Mouse (Mus musculus) limb, embryonic 13.5 days (tissue): ENCODE results near the gene Zfyve21. TPM values are rescaled to one million over a fixed set of nuclear protein-coding genes. Genes with fewer than 3 reads are reported as not detected.

Experiments used
- ATAC-seq: fragments of 200-750 bp; cut with Nextera tagmentation; 2 replicates; pipeline ENCODE4 v1.8.0; 2017; ENCODE audit warnings: low read depth, moderate number of reproducible peaks, moderate TSS enrichment; ENCODE audit not compliant: low FRiP score
- H3K27ac ChIP-seq: fragments of 300-500 bp; sonication (generic); 2 replicates; pipeline ENCODE4 v1.5.1; 2015; ENCODE audit warnings: inconsistent platforms, mild to moderate bottlenecking, moderate library complexity
- H3K27me3 ChIP-seq: fragments of 300-500 bp; sonication (generic); 2 replicates; pipeline ENCODE4 v1.6.1; 2015; ENCODE audit warnings: mild to moderate bottlenecking, inconsistent platforms
- H3K36me3 ChIP-seq: fragments of 300-500 bp; sonication (generic); 2 replicates; pipeline ENCODE4 v1.6.1; 2015; ENCODE audit warnings: inconsistent platforms, mild to moderate bottlenecking, moderate library complexity
- H3K4me1 ChIP-seq: fragments of 300-500 bp; sonication (generic); 2 replicates; pipeline ENCODE4 v1.6.1; 2015; ENCODE audit warnings: inconsistent platforms
- H3K4me2 ChIP-seq: fragments of 300-500 bp; sonication (generic); replicated peaks from 2 replicates; pipeline ENCODE4 v1.6.1; 2015; ENCODE audit warnings: inconsistent platforms, mild to moderate bottlenecking, moderate library complexity
- H3K4me3 ChIP-seq: fragments of 300-500 bp; sonication (generic); 2 replicates; pipeline ENCODE4 v1.5.1; 2015; ENCODE audit warnings: moderate library complexity, mild to moderate bottlenecking, inconsistent platforms
- H3K9ac ChIP-seq: fragments of 300-500 bp; sonication (generic); 2 replicates; pipeline ENCODE4 v1.6.1; 2015; ENCODE audit warnings: mild to moderate bottlenecking, inconsistent platforms
- H3K9me3 ChIP-seq: fragments of 300-500 bp; sonication (generic); 2 replicates; pipeline ENCODE4 v1.6.1; 2016; ENCODE audit warnings: inconsistent platforms
- WGBS: fragments of 180-500 bp; shearing (Covaris S2); methylation state at CpG from one replicate; pipeline ENCODE4 v1.1.7; 2015; 5-methylcytosine and 5-hydroxymethylcytosine counted together
- polyA plus RNA-seq: library from polyadenylated mRNA; unstranded; fragments of >200 nt; fragmentation: Nextera tagmentation; extraction: Ambion mirVana; gene quantifications from 2 replicates; pipeline ENCODE4 v1.2.1, GENCODE M21; 2015

Zfyve21 gene
- polyA plus RNA-seq, 1 experiment from 2014 or later: 111 TPM

DNA sequence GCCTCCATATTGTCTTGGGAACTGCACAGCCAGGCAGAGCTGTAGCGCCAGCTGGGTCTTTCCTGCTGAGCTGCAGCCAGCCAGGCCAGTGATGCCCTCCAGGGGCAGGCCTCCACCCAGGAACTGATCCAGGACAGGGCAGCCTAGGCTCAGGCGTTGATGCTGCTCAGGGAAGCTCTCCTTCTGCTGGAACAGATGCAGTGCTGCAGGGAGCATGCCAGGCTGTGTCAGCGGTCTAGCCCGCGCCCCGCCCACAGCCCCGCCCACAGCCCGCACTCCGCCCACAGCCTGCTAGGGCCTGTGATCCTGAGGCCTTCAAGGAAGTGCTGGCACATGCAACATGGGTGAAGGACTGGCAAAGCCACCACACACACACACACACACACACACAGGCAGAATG is 4.2 kb upstream of the Zfyve21 start:
- Histone ChIP-seq H3K27ac (peak overlapping the region; percentile 40; the same call in 1 of the 2 replicates), H3K4me2 (peak overlapping the region; percentile 21; the same call in 1 of the 2 replicates), H3K4me3 (no peak overlapping the region), H3K4me1 (peaks cover 22% of the 10 kb centered on the region), H3K27me3 (no peaks in the 10 kb centered on the region), H3K36me3 (peaks cover 48% of the 10 kb centered on the region), H3K9me3 (no peaks in the 10 kb centered on the region), H3K9ac (peak overlapping the region; percentile 52)
- 3% methylated on average over 9 of the region's 9 CpGs for WGBS
- peak; percentile 17; the same call in 1 of the 2 replicates for ATAC-seq

DNA sequence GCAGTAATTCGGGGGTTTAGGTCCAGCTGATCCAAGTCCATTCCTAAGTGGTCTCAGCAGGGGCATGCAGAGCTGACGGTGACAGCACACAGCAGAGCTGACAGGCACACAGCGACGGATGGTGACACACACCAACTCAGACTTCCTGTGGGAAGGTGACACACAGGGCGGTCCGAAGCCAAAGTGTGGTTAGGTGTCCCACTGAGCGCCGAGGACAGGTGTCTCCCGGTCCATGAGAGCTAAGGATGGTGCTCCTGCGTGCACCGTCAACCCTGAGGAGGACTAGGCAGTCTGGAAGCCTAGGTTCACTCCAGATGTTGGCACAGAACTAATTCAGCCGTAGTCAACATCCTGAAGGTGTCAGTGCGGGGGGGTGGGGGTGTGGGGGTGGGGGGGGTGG is 1.9 kb upstream of the Zfyve21 start:
- peak overlapping the region; percentile 91; the same call in 1 of the 2 replicates for H3K4me2 ChIP-seq
- 81% methylated on average over 13 of the region's 13 CpGs for WGBS
- H3K36me3 ChIP-seq: peaks cover 26% of the 10 kb centered on the region
- no peak overlapping the region for H3K9ac ChIP-seq
- H3K27ac ChIP-seq: no peak overlapping the region
- H3K4me1 ChIP-seq: peaks cover 45% of the 10 kb centered on the region
- no peaks in the 10 kb centered on the region for H3K27me3 ChIP-seq
- no peak for ATAC-seq
- H3K9me3 ChIP-seq: no peaks in the 10 kb centered on the region
- H3K4me3 ChIP-seq: no peak overlapping the region

- peaks cover 24% of the 10 kb centered on the region for H3K36me3 ChIP-seq
- no peak overlapping the region for H3K27ac ChIP-seq
- H3K4me3 ChIP-seq: peak overlapping the region; percentile 71
- WGBS: 73% methylated on average over 12 of the region's 12 CpGs
- no peaks in the 10 kb centered on the region for H3K9me3 ChIP-seq
- no peaks in the 10 kb centered on the region for H3K27me3 ChIP-seq
- peak overlapping the region; percentile 91 for H3K4me2 ChIP-seq
- H3K9ac ChIP-seq: peak overlapping the region; percentile 78
- H3K4me1 ChIP-seq: peaks cover 49% of the 10 kb centered on the region
- no peak for ATAC-seq
These were observed 1.4 kb upstream of the Zfyve21 start for GRCm38 (mm10) chr12:111812611-111813010.

DNA sequence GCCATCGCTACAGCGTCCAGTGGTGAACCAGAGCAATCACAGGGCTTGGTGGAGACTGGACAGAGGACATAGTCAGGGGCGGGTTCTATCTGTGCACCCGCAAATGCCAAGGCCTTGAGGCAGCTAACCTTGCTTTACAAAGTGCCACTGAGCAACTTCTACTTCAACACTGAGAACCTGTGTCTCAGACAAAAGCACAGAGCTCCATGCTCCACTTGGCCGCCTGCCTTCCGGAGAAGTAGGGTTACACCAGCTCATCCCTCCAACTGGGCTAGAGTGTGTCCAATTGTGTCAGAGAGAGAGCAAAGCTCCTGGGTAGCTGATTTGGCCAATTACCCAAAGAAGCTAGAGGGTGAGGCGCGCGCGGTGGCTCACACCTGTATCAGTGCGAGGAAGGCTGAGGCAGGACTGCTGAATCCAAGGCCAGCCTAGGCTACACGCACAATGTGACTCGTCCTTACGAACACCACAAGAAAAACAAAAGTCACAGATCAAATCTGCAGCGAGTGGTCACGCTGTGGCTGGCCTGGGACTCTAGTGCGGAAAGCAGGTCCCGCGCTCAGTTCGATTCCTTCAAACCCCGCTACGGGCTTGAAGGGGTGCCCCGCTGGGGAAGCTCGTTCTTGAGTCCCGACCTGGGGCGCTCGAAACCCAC is 732 bp upstream of the Zfyve21 start:
- 5% methylated on average over 27 of the region's 27 CpGs for WGBS
- Histone ChIP-seq H3K27me3 (no peaks in the 10 kb centered on the region), H3K9ac (peak overlapping the region; percentile 78), H3K9me3 (no peaks in the 10 kb centered on the region), H3K27ac (0 out of 2 replicates have a peak overlapping the region, but pooled peaks have one; percentile 28), H3K4me3 (peak overlapping the region; percentile 71), H3K36me3 (peaks cover 19% of the 10 kb centered on the region), H3K4me1 (peaks cover 50% of the 10 kb centered on the region), H3K4me2 (peak overlapping the region; percentile 91)
- no peak for ATAC-seq

GRCm38 (mm10) chr12:111814769-111815762 is 1.1 kb downstream of the Zfyve21 start:
- Histone ChIP-seq H3K4me2 (peak overlapping the region; percentile 78), H3K36me3 (peaks cover 7% of the 10 kb centered on the region), H3K4me1 (peaks cover 44% of the 10 kb centered on the region), H3K27me3 (no peaks in the 10 kb centered on the region), H3K9me3 (no peaks in the 10 kb centered on the region), H3K4me3 (peak overlapping the region; percentile 86), H3K27ac (peak overlapping the region; percentile 84), H3K9ac (peak overlapping the region; percentile 86)
- WGBS: 30% methylated on average over 19 of the region's 19 CpGs
- no peak for ATAC-seq

- WGBS: 74% methylated on average over 13 of the region's 13 CpGs
- Histone ChIP-seq H3K36me3 (peaks cover 15% of the 10 kb centered on the region), H3K4me1 (peaks cover 42% of the 10 kb centered on the region), H3K4me3 (0 out of 2 replicates have a peak overlapping the region, but pooled peaks have one; percentile 4), H3K9me3 (no peaks in the 10 kb centered on the region), H3K9ac (peak overlapping the region; percentile 54), H3K4me2 (peak overlapping the region; percentile 78), H3K27ac (no peak overlapping the region; the same call in 1 of the 2 replicates), H3K27me3 (no peaks in the 10 kb centered on the region)
- ATAC-seq: no peak
These were observed 2.6 kb downstream of the Zfyve21 start for GRCm38 (mm10) chr12:111816528-111816927.

DNA sequence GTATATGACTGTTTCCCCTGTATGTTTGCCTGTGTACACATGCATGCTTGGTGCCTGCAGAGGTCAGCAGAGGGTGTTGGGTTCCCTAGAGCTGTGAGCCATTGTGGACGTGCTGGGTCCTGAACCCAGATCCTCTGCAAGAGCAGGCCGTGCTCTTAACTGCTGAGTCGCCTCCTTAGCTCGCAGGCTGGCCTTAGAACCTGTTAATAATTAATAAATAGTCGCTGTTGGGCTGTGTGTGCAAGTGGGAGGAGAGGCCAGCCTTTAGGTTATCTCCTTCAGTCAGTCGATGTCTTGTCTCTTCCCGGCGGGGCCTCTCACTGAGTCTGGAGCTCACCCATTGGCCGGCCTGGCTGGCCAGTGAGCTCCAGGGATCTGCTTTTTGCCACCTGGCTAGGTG is 3.0 kb downstream of the Zfyve21 start:
- Histone ChIP-seq H3K27ac (no peak overlapping the region), H3K9me3 (no peaks in the 10 kb centered on the region), H3K9ac (peak overlapping the region; percentile 54), H3K36me3 (peaks cover 16% of the 10 kb centered on the region), H3K4me1 (peaks cover 42% of the 10 kb centered on the region), H3K27me3 (no peaks in the 10 kb centered on the region), H3K4me3 (no peak overlapping the region), H3K4me2 (peak overlapping the region; percentile 78)
- 82% methylated on average over 9 of the region's 9 CpGs for WGBS
- ATAC-seq: no peak

DNA sequence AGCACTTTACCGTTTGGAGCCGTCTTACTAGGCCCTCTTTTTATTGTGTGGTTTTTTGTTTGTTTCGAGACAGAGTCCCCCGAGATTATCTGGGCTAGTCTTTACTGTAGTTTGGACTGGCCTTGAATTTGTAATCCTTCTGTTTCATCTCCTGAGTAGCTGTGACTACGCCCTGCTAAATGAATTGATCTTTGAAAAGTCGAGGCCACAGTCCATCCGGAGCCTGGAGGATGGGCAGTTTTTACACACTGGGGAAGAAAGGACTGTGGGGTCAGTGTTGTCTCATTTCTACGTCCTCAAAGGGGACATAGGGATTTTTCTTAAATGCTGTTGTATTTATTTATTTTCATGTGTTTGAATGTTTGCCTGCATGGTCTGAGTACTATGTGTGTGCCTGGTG is 4.0 kb downstream of the Zfyve21 start:
- Histone ChIP-seq H3K4me1 (peaks cover 36% of the 10 kb centered on the region), H3K27ac (no peak overlapping the region), H3K9ac (no peak overlapping the region), H3K27me3 (no peaks in the 10 kb centered on the region), H3K4me2 (no peak overlapping the region), H3K4me3 (no peak overlapping the region), H3K9me3 (no peaks in the 10 kb centered on the region), H3K36me3 (peaks cover 20% of the 10 kb centered on the region)
- no peak for ATAC-seq
- 93% methylated on average over 8 of the region's 8 CpGs for WGBS

DNA sequence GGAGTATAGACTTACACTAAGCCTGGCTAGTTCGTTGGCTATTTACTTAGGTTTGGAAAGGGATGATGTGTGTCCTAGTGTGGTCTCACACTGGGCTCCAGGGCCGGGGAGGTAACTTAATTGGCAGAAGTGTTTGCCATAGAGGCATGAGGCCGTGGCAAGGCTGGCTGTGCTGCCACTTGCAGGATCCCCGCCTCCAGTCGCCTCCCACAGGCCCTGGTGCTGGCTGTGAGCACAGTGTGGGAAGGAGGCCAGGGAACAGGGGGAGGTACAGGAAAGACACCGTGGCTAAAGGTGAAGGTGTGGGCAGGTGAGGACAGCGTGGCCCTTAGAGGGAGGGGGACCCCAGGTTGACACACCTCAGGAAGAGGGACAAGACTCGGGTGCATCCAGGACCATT is 6.0 kb downstream of the Zfyve21 start:
- no peaks in the 10 kb centered on the region for H3K27me3 ChIP-seq
- peaks cover 29% of the 10 kb centered on the region for H3K4me1 ChIP-seq
- H3K27ac ChIP-seq: no peak overlapping the region
- no peak overlapping the region for H3K4me3 ChIP-seq
- no peak overlapping the region for H3K4me2 ChIP-seq
- H3K36me3 ChIP-seq: peaks cover 40% of the 10 kb centered on the region
- no peaks in the 10 kb centered on the region for H3K9me3 ChIP-seq
- H3K9ac ChIP-seq: no peak overlapping the region
- ATAC-seq: no peak
- WGBS: 77% methylated on average over 8 of the region's 8 CpGs

GRCm38 (mm10) chr12:111820708-111821107 is 6.7 kb downstream of the Zfyve21 start:
- Histone ChIP-seq H3K9me3 (no peaks in the 10 kb centered on the region), H3K27me3 (no peaks in the 10 kb centered on the region), H3K4me3 (no peak overlapping the region), H3K36me3 (peaks cover 48% of the 10 kb centered on the region), H3K27ac (no peak overlapping the region), H3K4me2 (no peak overlapping the region), H3K4me1 (peaks cover 22% of the 10 kb centered on the region), H3K9ac (peak overlapping the region; percentile 13; the same call in 1 of the 2 replicates)
- 76% methylated on average over 7 of the region's 7 CpGs for WGBS
- no peak for ATAC-seq

DNA sequence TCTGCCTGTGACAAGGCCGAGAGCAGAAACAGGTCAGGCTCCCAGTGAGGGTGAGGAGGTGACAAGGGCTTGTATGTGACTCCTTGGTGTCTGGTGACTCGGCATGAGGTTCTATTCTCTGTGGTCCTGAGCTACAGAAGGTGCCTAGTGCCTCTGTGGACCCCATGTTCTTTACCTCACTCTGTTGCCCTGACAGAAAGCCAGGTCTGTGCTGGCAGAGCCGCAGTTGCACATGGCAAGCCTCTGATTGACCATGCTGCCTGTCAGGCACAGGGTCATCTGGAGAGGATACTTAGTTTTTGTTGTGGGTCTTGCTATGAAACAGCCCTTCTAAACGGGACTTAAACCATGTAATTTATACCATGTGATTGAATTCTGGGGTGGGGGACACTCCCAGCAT is 8.0 kb downstream of the Zfyve21 start:
- Histone ChIP-seq H3K9me3 (no peaks in the 10 kb centered on the region), H3K4me3 (no peak overlapping the region), H3K4me2 (no peak overlapping the region), H3K36me3 (peaks cover 60% of the 10 kb centered on the region), H3K4me1 (peaks cover 9% of the 10 kb centered on the region; the same call in 1 of the 2 replicates), H3K9ac (no peak overlapping the region; the same call in 1 of the 2 replicates), H3K27me3 (no peaks in the 10 kb centered on the region), H3K27ac (no peak overlapping the region)
- no peak for ATAC-seq
- WGBS: 71% methylated on average over 4 of the region's 4 CpGs

DNA sequence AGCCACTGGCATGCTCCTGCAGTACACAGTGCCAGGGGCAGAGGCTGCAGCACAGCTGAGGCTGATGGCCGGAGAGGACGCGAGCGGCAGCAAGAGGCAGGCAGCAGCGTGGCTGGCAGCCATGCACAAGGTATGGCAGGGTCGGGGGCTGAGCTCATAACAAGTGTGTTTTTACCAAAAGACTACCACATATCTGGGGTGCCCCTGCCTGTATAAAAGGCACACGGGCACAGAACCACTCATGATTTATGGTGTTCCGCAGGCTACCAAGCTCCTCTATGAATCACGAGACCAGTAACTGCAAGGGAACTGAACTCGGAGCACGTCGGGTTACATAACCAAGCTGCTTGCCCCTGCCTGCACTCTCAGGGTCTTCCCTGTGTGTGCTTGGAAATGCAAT is 13.6 kb downstream of the Zfyve21 start:
- WGBS: 92% methylated on average over 12 of the region's 12 CpGs
- H3K36me3 ChIP-seq: peaks cover 99% of the 10 kb centered on the region
- no peak overlapping the region for H3K4me3 ChIP-seq
- H3K27me3 ChIP-seq: no peaks in the 10 kb centered on the region
- no peak for ATAC-seq
- H3K4me2 ChIP-seq: no peak overlapping the region
- H3K27ac ChIP-seq: no peak overlapping the region
- H3K4me1 ChIP-seq: no peaks in the 10 kb centered on the region
- no peak overlapping the region for H3K9ac ChIP-seq
- no peaks in the 10 kb centered on the region for H3K9me3 ChIP-seq
